Mouse (Mus musculus) myocyte (in vitro differentiated cells): Measurements from ENCODE around the gene Vps13c.

Experiments used
- POLR2A ChIP-seq: IDR thresholded peaks from one replicate; pipeline ENCODE4 v1.6.1; 2011; ENCODE audit warnings: low read depth, mild to moderate bottlenecking, control low read depth, moderate library complexity; ENCODE audit not compliant: insufficient read length
- USF1 ChIP-seq: IDR thresholded peaks from one replicate; pipeline ENCODE4 v1.6.1; 2011; ENCODE audit warnings: low read depth, mild to moderate bottlenecking, control low read depth, moderate library complexity

- TF ChIP-seq POLR2A, result no peak
- no peak for TF ChIP-seq USF1
These were observed 43.9 kb downstream of the Vps13c start for GRCm38 (mm10) chr9:67884095-67884494.
